8 mouse cellular contexts compared by ENCODE assay signal in the genomic region with DNA sequence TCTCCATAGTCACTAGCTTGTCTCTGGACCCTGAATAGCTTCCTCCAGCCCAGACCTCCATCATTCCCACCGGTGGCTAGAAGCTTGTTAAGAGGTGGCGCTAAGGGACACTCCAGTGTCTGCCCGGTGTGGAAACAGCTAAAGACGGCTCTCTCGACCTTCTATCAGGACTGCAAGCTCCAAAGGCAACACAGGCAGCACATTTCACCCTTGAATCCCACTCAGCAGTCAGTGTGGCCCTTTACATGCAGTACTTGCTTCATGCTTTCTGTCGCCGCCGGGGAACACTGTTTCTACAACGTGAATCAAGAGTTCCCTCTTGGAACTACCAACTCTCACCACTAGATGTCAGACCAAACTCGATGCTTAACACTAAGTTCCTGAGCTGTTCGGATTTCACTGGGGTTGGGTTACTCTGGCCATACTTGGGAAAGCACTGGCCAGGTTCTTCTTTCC. TPM values are rescaled to one million over a fixed set of nuclear protein-coding genes. Genes with fewer than 3 reads are reported as not detected.
A peak's percentile ranks its signal among the peaks of the same experiment; 100 is the strongest.
DNase-seq lines count a peak whose midpoint lies in the region.

No protein-coding gene starts in this region.

- WGBS in midbrain, embryonic 10.5 days, result 11% methylated on average over 11 of the region's 11 CpGs

- no peak overlapping the region for H3K27ac ChIP-seq in midbrain, embryonic 10.5 days (replicated peaks)

- H3K4me1 ChIP-seq in midbrain, embryonic 10.5 days, result no peaks in the 10 kb centered on the region

- H3K9me3 ChIP-seq in midbrain, embryonic 10.5 days (replicated peaks), result no peaks in the 10 kb centered on the region

- DNase-seq in B cell, adult 2 months, result peak; percentile 35 to 45
- DNase-seq in adrenal gland, adult 18-20 months (ENCODE audit: low spot score in 2 of 2), result peak; percentile 27 to 58
- DNase-seq in embryo, embryonic 11.5 days (ENCODE audit: low read depth, low spot score), result peak; percentile 80
- DNase-seq in heart, adult 18-20 months, result peak; percentile 25 to 78
- DNase-seq in kidney, adult 11 months, result peak; percentile 33
- DNase-seq in left cerebral cortex, postnatal 25 days (ENCODE audit: low spot score in 2 of 2), result peak; percentile 85 to 91
- peak; percentile 67 for DNase-seq in midbrain, embryonic 10.5 days (ENCODE audit: low spot score)
- DNase-seq in skeletal muscle tissue, adult 2 months (ENCODE audit: low read depth, low spot score), result peak; percentile 44

- intact Hi-C loops in left cerebral cortex, postnatal 25 days (cut with DNase I), result loop anchor here (1.0 to 5.0 kb wide), 3 partner anchors 286 to 926 kb away; no protein-coding TSS in a partner anchor

- peak overlapping the region; percentile 35 for H3K4me3 ChIP-seq in midbrain, embryonic 10.5 days

- no peaks in the 10 kb centered on the region for H3K36me3 ChIP-seq in midbrain, embryonic 10.5 days

- H3K27me3 ChIP-seq in midbrain, embryonic 10.5 days (ENCODE audit: low read depth, poor library complexity, severe bottlenecking), result no peaks in the 10 kb centered on the region

RNA-seq across cellular contexts. Expression of a gene that starts 16.2 kb away (rescaled TPM):
- total RNA-seq in adrenal gland, adult 18-20 months (2021), result not detected
- not detected for total RNA-seq in heart, adult 18-20 months (2021)
- not detected for total RNA-seq in left cerebral cortex, postnatal 25 days (2021)
- polyA plus RNA-seq in midbrain, embryonic 10.5 days (2016; fragmentation: Nextera tagmentation; extraction: Ambion mirVana), result 0.16 and 0.27 TPM in 2 replicates

RNA-seq across cellular contexts. Expression of a gene that starts 42.6 kb away (rescaled TPM):
- not detected for total RNA-seq in adrenal gland, adult 18-20 months (2021)
- total RNA-seq in heart, adult 18-20 months (2021), result not detected
- total RNA-seq in left cerebral cortex, postnatal 25 days (2021), result under 1 TPM in 1 of 2 experiments, not detected in 1; 0.27 TPM
- 0.50 and 0.95 TPM in 2 replicates for polyA plus RNA-seq in midbrain, embryonic 10.5 days (2016; fragmentation: Nextera tagmentation; extraction: Ambion mirVana)

RNA-seq across cellular contexts. Expression of a gene that starts 55.9 kb away (rescaled TPM):
- 1 to 10 TPM in 1 of 2 experiments, under 1 TPM in 1; 0.93 to 1.2 TPM for total RNA-seq in adrenal gland, adult 18-20 months (2021)
- under 1 TPM; 0.42 to 0.46 TPM for total RNA-seq in heart, adult 18-20 months (2021)
- total RNA-seq in left cerebral cortex, postnatal 25 days (2021), result 1 to 10 TPM in 1 of 2 experiments, under 1 TPM in 1; 0.66 to 2.2 TPM
- polyA plus RNA-seq in midbrain, embryonic 10.5 days (2016; fragmentation: Nextera tagmentation; extraction: Ambion mirVana), result 120 and 138 TPM in 2 replicates

Comparison
In these comparisons a context has a peak if more than half of its experiments do, and no peak if none do; other contexts are left out.
1. DNase-seq: peak in every context shown above with its lines; median percentile 88 in left cerebral cortex, postnatal 25 days; 80 in embryo, embryonic 11.5 days; 67 in midbrain, embryonic 10.5 days; 52 in heart, adult 18-20 months; 44 in skeletal muscle tissue, adult 2 months; 42 in adrenal gland, adult 18-20 months; 40 in B cell, adult 2 months; 33 in kidney, adult 11 months.